Mouse (Mus musculus) heart, postnatal 25 days (tissue): ENCODE data around the gene Pcsk4. TPM values are rescaled to one million over a fixed set of nuclear protein-coding genes. Genes with fewer than 3 reads are reported as not detected.

Source experiments
- DNase-seq: peaks from one replicate; pipeline ENCODE4 v3.0.0; 2022; ENCODE audit warnings: low spot score
- intact Hi-C: fragments of 180-260 bp; cut with DNase I; formaldehyde crosslinking; loops from one replicate; pipeline ENCODE4 v1.15.1; 2025
- total RNA-seq, 2 experiments: library from RNA; stranded (reverse); gene quantifications; 2 replicates each; pipeline ENCODE4 v1.2.3; 2021

Gene Pcsk4
- total RNA-seq, 2 experiments from 2014 or later, result 1.3 to 1.6 TPM

DNA sequence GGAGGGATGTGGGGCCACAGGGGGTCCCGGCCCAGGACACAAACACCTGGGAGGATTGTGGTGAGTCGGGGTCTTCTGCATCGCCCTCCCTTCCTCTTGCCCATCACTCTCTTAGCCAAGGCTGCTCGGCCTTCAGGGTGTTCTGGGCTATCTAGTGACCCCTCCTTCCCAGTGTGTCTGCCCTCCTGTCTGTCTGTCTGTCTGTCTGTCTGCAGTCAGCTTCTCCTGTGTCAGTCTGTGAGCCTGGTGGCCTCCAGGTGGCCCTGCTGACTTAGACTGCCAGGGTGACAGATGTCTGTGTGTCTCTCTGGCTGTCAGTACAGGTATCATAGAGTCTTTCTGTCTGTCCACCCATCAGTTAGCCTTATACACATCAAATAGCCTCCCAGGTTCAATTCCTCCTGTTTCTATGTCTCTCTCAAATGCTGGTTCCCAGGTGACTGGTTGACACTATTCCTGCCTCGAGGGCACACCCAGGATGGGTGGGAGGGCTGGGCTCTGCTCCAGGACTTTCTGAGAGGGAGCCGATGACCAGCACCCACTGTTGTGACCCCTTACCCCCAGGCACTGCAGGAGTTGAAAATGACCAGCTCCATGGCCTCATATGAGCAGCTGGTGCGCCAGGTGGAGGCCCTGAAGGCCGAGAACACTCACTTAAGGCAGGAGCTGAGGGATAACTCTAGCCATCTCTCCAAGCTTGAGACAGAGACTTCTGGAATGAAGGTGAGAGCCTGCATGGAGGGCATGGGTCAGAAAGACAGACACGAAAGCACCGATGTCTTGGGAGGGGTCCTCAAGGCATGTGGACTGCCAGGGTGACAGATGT is 27.8 kb downstream of the Pcsk4 start:
- no peak for DNase-seq
- intact Hi-C loops, result no loop called here

DNA sequence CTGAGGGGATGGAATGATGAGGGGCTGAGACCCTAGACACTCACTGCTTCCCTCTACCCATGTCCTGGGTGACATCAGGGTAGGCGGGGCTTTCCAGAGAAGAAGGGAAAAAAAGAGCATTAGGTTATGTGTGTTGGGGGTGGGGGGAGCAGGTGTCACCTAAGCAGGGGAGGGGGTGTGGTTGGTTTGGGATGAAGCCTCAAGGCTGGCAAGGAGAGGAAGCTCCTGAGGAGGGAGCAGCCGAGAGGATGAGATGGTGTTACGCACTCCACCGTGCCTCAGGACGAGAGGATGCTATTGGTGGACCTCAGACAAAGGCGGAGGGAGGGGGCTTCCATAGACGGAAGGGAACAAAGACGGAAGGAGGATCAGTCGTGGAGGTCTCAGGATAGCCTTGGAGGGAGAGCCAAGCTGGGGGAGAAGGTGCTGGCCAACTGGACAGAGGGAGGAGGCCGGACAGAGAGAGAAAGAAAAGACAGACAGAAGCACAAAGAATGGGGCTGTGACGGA is 28.6 kb downstream of the Pcsk4 start:
- intact Hi-C loops, result no loop called here
- no peak for DNase-seq

DNA sequence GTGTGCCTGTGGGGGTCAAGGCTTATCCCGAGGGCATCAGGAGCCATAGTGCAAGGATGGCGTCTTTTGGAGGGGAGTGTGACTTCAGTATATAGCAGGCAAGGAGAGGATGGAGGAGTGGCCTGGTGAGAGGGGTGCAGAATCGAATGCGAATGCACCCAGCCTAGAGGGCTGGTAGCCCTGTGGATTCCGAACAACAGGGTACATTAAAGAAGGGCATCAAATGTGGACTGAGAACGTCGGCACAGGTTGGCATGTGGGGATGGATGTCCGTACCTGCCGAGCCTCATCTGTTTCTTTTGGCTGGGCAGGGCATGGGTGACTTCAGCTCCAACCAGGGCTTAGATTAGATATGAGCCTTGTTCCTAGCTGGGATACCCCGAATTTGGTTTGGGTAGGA is 29.5 kb downstream of the Pcsk4 start:
- intact Hi-C loops, result no loop called here
- DNase-seq, result no peak

DNA sequence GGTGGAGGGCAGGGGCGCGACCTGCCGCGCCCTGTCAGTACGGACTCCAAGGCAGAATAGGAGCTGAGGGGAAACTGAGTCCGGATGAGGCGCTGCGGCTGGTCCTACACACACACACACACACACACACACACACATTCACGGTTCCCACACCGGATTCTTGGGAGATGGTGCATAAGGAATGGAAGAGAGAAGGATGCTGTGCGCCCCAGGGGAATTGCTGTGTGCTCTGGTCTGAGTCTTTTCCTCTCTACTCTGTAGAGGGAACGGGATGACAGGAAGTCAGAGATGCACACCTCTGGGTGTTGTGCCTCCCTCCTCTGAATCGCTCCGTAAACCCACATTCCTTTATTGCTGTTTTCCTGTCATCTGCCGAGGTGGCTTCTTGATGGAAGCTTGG is 30.0 kb downstream of the Pcsk4 start:
- intact Hi-C loops, result no loop called here
- DNase-seq, result no peak

DNA sequence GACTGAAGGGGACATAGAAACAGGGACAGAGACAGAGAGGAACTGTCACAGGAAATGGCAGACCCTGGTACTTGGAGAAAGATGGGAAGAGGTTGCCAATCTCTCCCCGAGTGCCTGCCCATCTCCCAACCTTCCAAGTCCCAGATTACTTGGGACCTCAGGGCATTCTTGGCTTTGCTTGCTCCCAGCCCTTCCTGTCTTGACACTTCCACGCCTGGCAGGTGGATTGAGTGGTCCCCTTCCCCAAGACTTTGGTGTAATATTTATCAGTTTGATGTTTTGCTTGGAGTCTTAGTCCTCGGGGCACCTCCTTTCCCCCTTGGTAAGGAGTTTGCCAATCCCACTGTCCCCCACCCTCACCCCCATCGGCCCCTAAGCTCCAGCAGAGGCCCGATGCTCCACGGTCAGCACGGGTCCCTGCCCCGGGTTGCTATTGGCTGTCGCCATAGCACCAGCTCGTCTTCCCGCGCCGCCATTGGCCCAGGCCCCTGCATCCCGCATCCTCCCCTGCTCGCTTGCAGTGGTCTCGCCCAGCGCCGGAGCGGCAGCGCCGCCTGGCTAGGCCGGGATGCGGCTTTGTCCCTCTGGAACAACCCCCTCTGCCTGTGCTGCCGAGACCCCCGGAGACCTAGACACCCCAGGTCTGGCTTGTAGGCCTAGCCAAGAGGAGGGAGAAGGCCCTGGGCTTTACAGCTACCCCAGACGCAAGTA is 30.6 kb downstream of the Pcsk4 start:
- intact Hi-C loops, result no loop called here
- no peak for DNase-seq

- intact Hi-C loops, result no loop called here
- no peak for DNase-seq
Observed at GRCm38 (mm10) chr10:80297526-80298133, 31.7 kb downstream of the Pcsk4 start.

- intact Hi-C loops, result no loop called here
Observed at GRCm38 (mm10) chr10:80296824-80297223, 32.5 kb downstream of the Pcsk4 start.

GRCm38 (mm10) chr10:80295618-80296425 is 33.5 kb downstream of the Pcsk4 start, which contains the start of gene Apc2:
TSS of gene Apc2 (plus strand) at chr10:80295977.
- peak; percentile 60 for DNase-seq
- intact Hi-C loops, result loop anchor here (1.0 to 2.0 kb wide), 2 partner anchors 53 to 78 kb away; partner anchors contain the start of gene Adamtsl5

More at GRCm38 (mm10) chr10:80296824-80297223, 32.5 kb downstream of the Pcsk4 start:
- DNase-seq, result no peak

DNA sequence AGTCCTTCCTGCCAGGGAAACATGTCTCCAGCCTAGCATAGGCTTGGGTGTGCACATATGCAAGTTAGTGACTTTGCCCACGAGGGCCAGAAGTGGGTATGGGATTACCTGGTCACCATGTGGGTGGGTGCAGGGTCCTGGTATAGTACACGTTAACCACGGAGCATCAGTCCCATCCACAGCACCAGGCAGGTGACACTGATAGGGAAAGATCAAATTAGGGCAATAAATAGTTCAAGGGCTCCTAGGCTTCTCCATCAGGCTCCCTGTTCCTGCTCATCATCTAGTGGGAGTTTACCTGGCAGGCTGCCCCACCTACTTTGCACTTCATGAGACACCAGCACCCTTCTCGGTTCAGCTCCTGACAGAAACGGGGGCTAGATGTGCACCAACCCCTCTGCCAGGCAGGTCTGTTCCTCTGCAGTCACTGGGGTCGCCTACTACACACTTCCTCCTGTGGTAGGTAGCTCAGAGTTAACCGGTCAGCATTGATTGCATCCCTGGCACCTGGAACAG is 34.5 kb downstream of the Pcsk4 start:
- intact Hi-C loops, result loop anchor here (1.0 to 2.0 kb wide), 2 partner anchors 54 to 79 kb away; partner anchors contain the start of gene Adamtsl5

GRCm38 (mm10) chr10:80294311-80294710 is 35.0 kb downstream of the Pcsk4 start:
- intact Hi-C loops, result loop anchor here (2.0 kb wide), 1 partner anchor 54 kb away; the partner anchor contains the start of gene Adamtsl5
- no peak for DNase-seq

More for the DNA sequence above, 34.5 kb downstream of the Pcsk4 start:
- DNase-seq, result no peak

DNA sequence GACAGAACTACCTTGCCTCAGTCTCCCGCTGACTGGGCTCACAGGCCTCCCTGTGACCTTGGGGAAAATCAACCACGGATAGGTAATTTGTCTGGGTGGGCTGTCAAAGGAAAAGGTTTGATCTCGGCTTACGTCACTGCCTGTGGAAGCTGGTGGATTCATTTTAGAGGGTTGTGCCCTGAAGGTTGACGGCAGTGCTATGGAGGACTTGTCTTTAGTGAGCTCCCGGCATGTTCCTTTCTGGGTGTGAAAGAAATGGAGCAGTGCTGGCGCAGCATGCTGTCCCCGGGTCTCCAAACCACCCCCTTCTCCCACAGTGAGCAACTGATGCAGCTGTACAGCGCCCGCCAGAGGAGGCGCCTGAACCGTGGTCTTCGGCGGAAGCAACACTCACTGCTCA is 36.0 kb downstream of the Pcsk4 start:
- DNase-seq, result no peak
- intact Hi-C loops, result no loop called here

- intact Hi-C loops, result no loop called here
- DNase-seq, result peak; percentile 88
Observed at GRCm38 (mm10) chr10:80292251-80293146, 36.8 kb downstream of the Pcsk4 start, which contains the start of gene Rps15. TSS of gene Rps15 (plus strand) at chr10:80292453.

- intact Hi-C loops, result no loop called here
- DNase-seq, result no peak
Observed at GRCm38 (mm10) chr10:80288657-80289056, 40.6 kb downstream of the Pcsk4 start.

GRCm38 (mm10) chr10:80288097-80288496 is 41.2 kb downstream of the Pcsk4 start:
- intact Hi-C loops, result no loop called here
- no peak for DNase-seq

- intact Hi-C loops, result no loop called here
- DNase-seq, result no peak
Observed at GRCm38 (mm10) chr10:80285222-80286070, 43.9 kb downstream of the Pcsk4 start.

DNA sequence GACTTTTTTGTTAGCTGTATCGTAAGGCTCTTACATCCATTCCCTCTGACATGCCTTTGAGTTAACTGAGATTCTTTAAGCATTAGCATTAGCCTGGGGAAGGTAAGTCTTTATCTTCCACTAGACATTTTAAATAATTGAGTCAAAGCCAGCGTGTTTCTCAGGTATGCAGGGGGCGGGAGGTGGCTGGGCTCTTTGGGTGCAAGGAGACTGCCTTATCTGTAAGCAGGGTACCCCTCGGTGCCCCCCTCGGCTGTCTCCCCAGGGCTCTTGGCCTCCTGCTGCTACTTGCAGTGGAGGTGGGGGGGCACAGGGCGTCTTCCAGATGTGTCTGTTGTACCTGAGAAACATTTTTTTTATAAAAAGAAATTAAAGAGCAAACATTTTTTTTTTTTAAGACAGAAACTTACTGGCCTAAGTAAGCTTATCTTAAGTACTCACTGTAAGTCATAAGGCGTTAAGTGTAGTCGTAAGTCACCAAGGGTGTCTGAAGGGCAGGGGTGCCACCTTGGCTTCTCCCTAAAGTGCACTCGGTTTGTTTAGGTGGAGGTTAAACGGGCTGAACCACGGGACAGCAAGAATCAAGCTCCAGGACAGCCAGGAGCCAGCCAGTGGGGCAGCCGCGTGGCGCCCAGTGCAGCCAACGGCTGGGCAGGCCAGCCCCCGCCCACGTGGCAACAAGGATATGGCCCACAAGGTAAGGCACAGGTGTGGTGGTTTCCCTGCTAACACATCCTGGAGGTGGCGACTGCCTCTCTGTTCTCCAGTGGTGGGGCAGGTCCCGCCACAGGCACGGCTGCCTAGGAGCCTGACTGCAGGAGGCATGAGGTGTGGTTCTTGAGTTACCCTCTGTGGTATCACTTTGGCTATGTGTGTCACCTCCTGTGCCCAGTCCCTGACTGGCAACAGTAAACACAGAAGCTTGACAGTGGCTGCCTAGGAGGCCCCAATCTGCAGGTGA is 46.5 kb downstream of the Pcsk4 start:
- intact Hi-C loops, result no loop called here
- no peak for DNase-seq
